Mouse (Mus musculus): ENCODE data around the gene Ccdc181. TPM values are rescaled to one million over a fixed set of nuclear protein-coding genes. Genes with fewer than 3 reads are reported as not detected.

The Ccdc181 gene
- polyA plus RNA-seq, 1 experiment = not detected

DNA sequence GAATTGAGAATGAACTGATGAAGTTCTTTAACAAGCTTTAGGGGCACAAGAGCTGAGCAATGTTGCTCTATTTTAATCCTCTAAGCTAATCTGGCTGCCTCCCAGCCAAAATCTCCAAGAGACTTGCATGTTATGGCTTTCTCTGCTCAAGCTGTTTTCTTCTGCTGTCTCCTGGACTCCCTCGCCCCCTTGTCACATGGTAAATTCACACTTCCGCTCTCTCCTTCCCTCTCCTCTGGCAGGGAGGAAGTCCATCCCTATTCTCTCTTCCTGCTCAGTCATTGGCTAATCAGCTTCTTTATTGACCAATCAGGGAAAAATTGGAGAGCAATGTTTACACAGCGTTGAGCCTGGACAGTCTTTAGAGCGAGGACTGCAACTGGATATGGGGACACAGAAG lies 60.5 kb downstream of the Ccdc181 start:
- no peak overlapping the region for H3K4me3 ChIP-seq (ENCODE audit: insufficient read depth, low read depth, low read length)
- 95% methylated on average over 4 of the region's 4 CpGs for WGBS
- H3K4me1 ChIP-seq (ENCODE audit: control insufficient read depth, insufficient read depth, low read length) = no peaks in the 10 kb centered on the region
- TF ChIP-seq POLR2A (IDR thresholded peaks at IDR 0.05; ENCODE audit: insufficient read depth, low read depth, low read length) (no peak), CTCF (IDR thresholded peaks at IDR 0.05; ENCODE audit: insufficient read depth, low read depth, low read length) (no peak)
- no peak overlapping the region for H3K27ac ChIP-seq (ENCODE audit: insufficient read depth, low read depth, low read length)

Other genes starting within 250 kb of the Ccdc181 start
- gene Sele, start 227.4 kb upstream of the Ccdc181 start, polyA plus RNA-seq (2012; ENCODE audit: insufficient read depth, insufficient read length, low replicate concordance, missing spikeins) = not detected in 2 replicates
- not detected in 2 replicates for gene Sell, start 213.6 kb upstream of the Ccdc181 start, polyA plus RNA-seq (2012; ENCODE audit: insufficient read depth, insufficient read length, low replicate concordance, missing spikeins)
- not detected in 2 replicates for gene Selp, start 160.3 kb upstream of the Ccdc181 start, polyA plus RNA-seq (2012; ENCODE audit: insufficient read depth, insufficient read length, low replicate concordance, missing spikeins)
- not detected in 2 replicates for gene F5, start 123.7 kb upstream of the Ccdc181 start, polyA plus RNA-seq (2012; ENCODE audit: insufficient read depth, insufficient read length, low replicate concordance, missing spikeins)
- gene Slc19a2, start 26.5 kb upstream of the Ccdc181 start, polyA plus RNA-seq (2012; ENCODE audit: insufficient read depth, insufficient read length, low replicate concordance, missing spikeins) = not detected in 2 replicates
- gene Nme7, start 28.5 kb downstream of the Ccdc181 start, polyA plus RNA-seq (2012; ENCODE audit: insufficient read depth, insufficient read length, low replicate concordance, missing spikeins) = not detected in 2 replicates
- not detected in 2 replicates for gene Blzf1, start 31.9 kb downstream of the Ccdc181 start, polyA plus RNA-seq (2012; ENCODE audit: insufficient read depth, insufficient read length, low replicate concordance, missing spikeins)
- gene Atp1b1, start 182.8 kb downstream of the Ccdc181 start, polyA plus RNA-seq (2012; ENCODE audit: insufficient read depth, insufficient read length, low replicate concordance, missing spikeins) = 868 and 1,072 TPM in 2 replicates